Mouse (Mus musculus): ENCODE results near the gene Bcl6. TPM values are rescaled to one million over a fixed set of nuclear protein-coding genes. Genes with fewer than 3 reads are reported as not detected.

The Bcl6 gene
- 10.3 TPM for polyA plus RNA-seq (2014; fragmentation: Illumina TruSeq; extraction: RNeasy Lipid Tissue Mini Kit (QIAGEN cat#74804); ENCODE audit: low read depth, low replicate concordance)

DNA sequence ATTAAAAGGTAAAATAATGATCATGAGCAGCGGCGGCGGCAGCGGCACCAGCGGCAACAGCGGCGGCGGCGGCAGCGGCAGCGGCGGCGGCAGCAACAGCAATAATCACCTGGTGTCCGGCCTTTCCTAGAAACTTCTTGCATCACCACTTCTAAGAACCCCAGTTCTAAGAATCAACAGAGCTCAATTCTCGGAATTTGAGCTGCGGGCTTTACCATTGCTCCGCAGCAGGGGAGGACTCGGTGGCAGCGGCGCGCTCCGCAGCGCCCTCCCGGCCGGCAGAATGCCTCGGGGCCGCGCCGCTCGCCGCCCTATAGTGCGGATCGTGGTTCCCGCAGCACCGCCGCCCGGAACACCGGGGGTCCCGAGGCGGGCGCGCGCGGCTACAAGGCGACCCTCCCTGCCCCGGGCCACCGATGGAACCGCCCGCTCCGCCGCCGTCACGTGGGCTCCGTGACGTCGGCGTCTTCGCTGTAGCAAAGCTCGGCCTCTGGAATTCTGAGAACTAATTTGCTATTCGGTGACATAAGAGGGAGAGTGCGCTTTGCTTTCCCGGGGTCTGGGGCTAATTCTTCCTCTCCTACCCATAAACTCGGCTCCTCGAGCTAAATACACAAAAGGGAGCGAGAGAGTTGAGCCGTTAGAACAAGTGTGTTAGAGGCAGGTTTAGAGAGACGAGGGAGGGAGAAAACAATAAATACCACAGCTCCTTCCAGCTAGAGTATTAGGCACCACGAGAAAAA lies at the start of gene Bcl6, which contains the start of gene Gm37419:
TSS of gene Bcl6 (minus strand) at position 387 of the 743 bp plus-strand sequence.
TSS of gene Gm37419 (plus strand) at position 17 of the 743 bp plus-strand sequence.

DNA sequence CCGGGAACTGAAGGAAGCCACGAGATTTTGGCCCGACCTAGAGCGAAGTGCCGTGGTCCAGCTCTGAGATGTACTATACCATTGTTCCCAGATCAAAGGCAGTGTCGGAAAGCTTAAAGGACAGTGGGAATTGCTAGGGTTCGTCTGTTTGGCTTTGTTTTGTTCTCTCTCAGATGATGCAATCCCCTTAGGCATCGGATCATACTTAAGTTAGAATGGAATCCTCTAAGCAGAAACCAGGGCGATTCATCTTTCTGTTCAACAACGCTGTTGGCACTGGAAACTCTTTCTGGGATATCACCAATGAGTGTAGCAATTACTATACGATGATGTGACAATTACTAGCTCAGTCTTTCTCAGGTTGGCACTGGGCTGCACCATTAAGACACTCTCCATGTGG lies 56.4 kb downstream of the Bcl6 start, which contains the start of gene Rtp2:
TSS of gene Rtp2 (minus strand) at position 101 of the 400 bp plus-strand sequence.

Other genes with a start within 250 kb of the Bcl6 start
- 9.9 TPM for gene Sst, start 97.9 kb downstream of the Bcl6 start, polyA plus RNA-seq (2014; fragmentation: Illumina TruSeq; extraction: RNeasy Lipid Tissue Mini Kit (QIAGEN cat#74804); ENCODE audit: low read depth, low replicate concordance)
- gene Rtp2, start 56.5 kb downstream of the Bcl6 start, polyA plus RNA-seq (2014; fragmentation: Illumina TruSeq; extraction: RNeasy Lipid Tissue Mini Kit (QIAGEN cat#74804); ENCODE audit: low read depth, low replicate concordance), result not detected
- not detected for gene Gm37419, start 370 bp downstream of the Bcl6 start, polyA plus RNA-seq (2014; fragmentation: Illumina TruSeq; extraction: RNeasy Lipid Tissue Mini Kit (QIAGEN cat#74804); ENCODE audit: low read depth, low replicate concordance)